Mouse (Mus musculus) right cerebral cortex, postnatal 10 days (tissue): Measurements from ENCODE around the gene Mical2.
A peak's percentile ranks its signal among the peaks of the same experiment; 100 is the strongest.

Experiments
- DNase-seq, 2 experiments: peaks; one replicate each; pipeline ENCODE4 v3.0.0; 2021; ENCODE audit warnings: low spot score in 2 of 2

The Mical2 gene

GRCm38 (mm10) chr7:112313670-112314069 lies 88.0 kb downstream of the Mical2 start:
- no peak for DNase-seq

- DNase-seq, result peak; percentile 71 to 78
Observed at GRCm38 (mm10) chr7:112316239-112316638, 90.6 kb downstream of the Mical2 start.

GRCm38 (mm10) chr7:112317491-112317890 lies 91.8 kb downstream of the Mical2 start:
- no peak for DNase-seq

- no peak for DNase-seq
Observed at GRCm38 (mm10) chr7:112318306-112318705, 92.7 kb downstream of the Mical2 start.

GRCm38 (mm10) chr7:112319419-112319818 lies 93.8 kb downstream of the Mical2 start:
- DNase-seq, result peak in 1 of 2 experiments; percentile 49

- DNase-seq, result no peak
Observed at GRCm38 (mm10) chr7:112320052-112320730, 94.5 kb downstream of the Mical2 start.

- no peak for DNase-seq
Observed at GRCm38 (mm10) chr7:112321798-112322794, 96.4 kb downstream of the Mical2 start.

- DNase-seq, result no peak
Observed at GRCm38 (mm10) chr7:112324577-112324976, 98.9 kb downstream of the Mical2 start.

GRCm38 (mm10) chr7:112326852-112327251 lies 101.2 kb downstream of the Mical2 start:
- peak; percentile 60 to 65 for DNase-seq

GRCm38 (mm10) chr7:112328969-112329368 lies 103.3 kb downstream of the Mical2 start:
- DNase-seq, result peak in 1 of 2 experiments; percentile 73

GRCm38 (mm10) chr7:112329496-112329895 lies 103.8 kb downstream of the Mical2 start:
- no peak for DNase-seq

GRCm38 (mm10) chr7:112330935-112331334 lies 105.3 kb downstream of the Mical2 start:
- DNase-seq, result no peak

- no peak for DNase-seq
Observed at GRCm38 (mm10) chr7:112331804-112332203, 106.1 kb downstream of the Mical2 start.

GRCm38 (mm10) chr7:112332426-112332825 lies 106.8 kb downstream of the Mical2 start:
- no peak for DNase-seq

- no peak for DNase-seq
Observed at GRCm38 (mm10) chr7:112333404-112333803, 107.7 kb downstream of the Mical2 start.

- DNase-seq, result peak; percentile 79 to 86
Observed at GRCm38 (mm10) chr7:112336213-112336631, 110.6 kb downstream of the Mical2 start.

GRCm38 (mm10) chr7:112336769-112337168 lies 111.1 kb downstream of the Mical2 start:
- DNase-seq, result peak; percentile 75 to 81

- DNase-seq, result no peak
Observed at GRCm38 (mm10) chr7:112337736-112338135, 112.1 kb downstream of the Mical2 start.

GRCm38 (mm10) chr7:112341052-112341451 lies 115.4 kb downstream of the Mical2 start:
- DNase-seq, result no peak

- no peak for DNase-seq
Observed at GRCm38 (mm10) chr7:112345687-112346086, 120.0 kb downstream of the Mical2 start.

- no peak for DNase-seq
Observed at GRCm38 (mm10) chr7:112351541-112351940, 125.9 kb downstream of the Mical2 start.

GRCm38 (mm10) chr7:112352005-112352404 lies 126.3 kb downstream of the Mical2 start:
- no peak for DNase-seq

GRCm38 (mm10) chr7:112353011-112353410 lies 127.4 kb downstream of the Mical2 start:
- DNase-seq, result no peak
